ENCODE assay signal across 8 mouse cellular contexts in the genomic region with DNA sequence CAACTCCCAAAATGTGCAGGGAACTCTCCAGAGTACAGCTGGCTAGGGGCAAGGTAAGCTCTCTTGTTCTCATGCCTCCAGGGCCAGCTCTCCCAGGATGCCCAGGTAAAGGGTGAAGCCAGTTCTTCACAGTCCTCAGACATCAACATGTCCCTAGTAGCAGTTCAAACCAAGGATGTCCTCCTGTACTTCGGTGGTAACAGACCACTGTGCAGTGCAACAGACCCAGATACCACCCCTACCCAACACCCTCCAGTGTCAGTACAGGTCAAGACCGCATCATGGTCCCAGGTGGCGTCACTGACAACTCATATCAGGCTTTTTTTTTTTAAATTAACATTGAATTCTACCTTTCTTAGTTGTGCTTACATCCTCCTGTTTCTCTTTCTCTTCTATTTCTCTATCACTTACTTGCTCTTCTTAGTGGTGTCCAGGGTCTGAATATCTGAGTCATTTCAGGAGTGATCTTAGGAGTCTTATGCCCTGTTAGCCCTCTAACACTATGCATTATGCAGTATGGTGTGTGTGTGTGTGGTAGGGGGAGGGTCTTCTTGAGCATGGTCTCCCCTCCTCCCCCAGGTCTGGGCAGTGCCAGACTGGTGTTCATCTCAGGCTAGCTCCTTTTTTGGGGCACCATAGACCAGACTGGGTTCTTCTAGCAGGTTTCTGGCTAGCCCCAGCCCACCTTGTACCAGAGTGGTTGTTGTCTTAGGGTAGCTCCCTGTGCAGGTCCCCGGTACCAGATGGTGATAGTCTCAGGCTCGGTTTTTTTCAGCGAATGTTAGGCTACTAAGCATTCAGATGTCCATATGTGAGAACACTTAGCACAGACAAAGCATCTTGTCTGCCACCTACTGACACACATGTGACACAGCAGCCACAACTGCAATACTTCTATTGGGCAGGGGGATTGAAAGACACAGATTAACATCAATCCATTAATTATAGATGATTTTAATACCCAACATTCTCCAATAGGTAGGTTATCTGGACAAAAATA. TPM values are rescaled to one million over a fixed set of nuclear protein-coding genes. Genes with fewer than 3 reads are reported as not detected.
DNase-seq lines count a peak whose midpoint lies in the region; ATAC-seq lines count a peak whose summit lies in the region.

No protein-coding gene starts in this region.

- no peaks in the 10 kb centered on the region for H3K27me3 ChIP-seq in intestine, embryonic 16.5 days (replicated peaks; ENCODE audit: control insufficient read depth, insufficient read depth, low read length)
- H3K27me3 ChIP-seq in limb, embryonic 13.5 days = no peaks in the 10 kb centered on the region
- no peaks in the 10 kb centered on the region for H3K27me3 ChIP-seq in midbrain, embryonic 16.5 days (ENCODE audit: control insufficient read depth, insufficient read depth, low read depth, low read length)
- H3K27me3 ChIP-seq in stomach, embryonic 16.5 days (ENCODE audit: control insufficient read depth, insufficient read depth, low read length) = no peaks in the 10 kb centered on the region

- H3K4me1 ChIP-seq in intestine, embryonic 16.5 days (ENCODE audit: control insufficient read depth, insufficient read depth, low read length) = no peaks in the 10 kb centered on the region
- no peaks in the 10 kb centered on the region for H3K4me1 ChIP-seq in limb, embryonic 13.5 days
- no peaks in the 10 kb centered on the region for H3K4me1 ChIP-seq in midbrain, embryonic 16.5 days (ENCODE audit: control insufficient read depth, insufficient read depth, low read length)
- H3K4me1 ChIP-seq in stomach, embryonic 16.5 days (ENCODE audit: control insufficient read depth, insufficient read depth, low read length) = no peaks in the 10 kb centered on the region

- DNase-seq in heart, adult 11 months = peak; percentile 85
- no peak for DNase-seq in heart, postnatal 25 days (ENCODE audit: low spot score)
- DNase-seq in cerebellum, adult 8-10 months = peak; percentile 10
- DNase-seq in forelimb bud, embryonic 11.5 days (ENCODE audit: low read depth, low spot score) = peak; percentile 45

- no peak overlapping the region for H3K4me2 ChIP-seq in intestine, embryonic 16.5 days (ENCODE audit: low read depth, low read length)
- H3K4me2 ChIP-seq in limb, embryonic 13.5 days (replicated peaks) = peak overlapping the region; percentile 28; the same call in 1 of the 2 replicates
- H3K4me2 ChIP-seq in midbrain, embryonic 16.5 days (ENCODE audit: low read length) = peak overlapping the region; percentile 50
- peak overlapping the region; percentile 32; the same call in 1 of the 2 replicates for H3K4me2 ChIP-seq in stomach, embryonic 16.5 days (ENCODE audit: low read depth, low read length)

- ATAC-seq in intestine, embryonic 16.5 days = peak; percentile 74
- peak; percentile 75 for ATAC-seq in limb, embryonic 13.5 days (ENCODE audit: low FRiP score, low read depth)
- ATAC-seq in midbrain, embryonic 16.5 days = peak; percentile 91
- ATAC-seq in stomach, embryonic 16.5 days (ENCODE audit: insufficient read depth, low FRiP score) = peak; percentile 62; the same call in 1 of the 2 replicates

- H3K36me3 ChIP-seq in intestine, embryonic 16.5 days (ENCODE audit: control insufficient read depth, insufficient read depth, low read length) = no peaks in the 10 kb centered on the region
- H3K36me3 ChIP-seq in limb, embryonic 13.5 days = no peaks in the 10 kb centered on the region
- no peaks in the 10 kb centered on the region for H3K36me3 ChIP-seq in midbrain, embryonic 16.5 days (ENCODE audit: control insufficient read depth, insufficient read depth, low read length)
- no peaks in the 10 kb centered on the region for H3K36me3 ChIP-seq in stomach, embryonic 16.5 days (ENCODE audit: control insufficient read depth, insufficient read depth, low read length)

- 44% methylated on average over 6 of the region's 6 CpGs for WGBS in intestine, embryonic 16.5 days
- WGBS in limb, embryonic 13.5 days = 49% methylated on average over 6 of the region's 6 CpGs
- 49% methylated on average over 6 of the region's 6 CpGs for WGBS in midbrain, embryonic 16.5 days
- WGBS in stomach, embryonic 16.5 days = 44% methylated on average over 6 of the region's 6 CpGs

- no peak overlapping the region for H3K27ac ChIP-seq in intestine, embryonic 16.5 days (ENCODE audit: low read length)
- H3K27ac ChIP-seq in limb, embryonic 13.5 days = no peak overlapping the region
- no peak overlapping the region for H3K27ac ChIP-seq in midbrain, embryonic 16.5 days (ENCODE audit: low read length)
- no peak overlapping the region for H3K27ac ChIP-seq in stomach, embryonic 16.5 days (ENCODE audit: low read length)

- H3K9ac ChIP-seq in intestine, embryonic 16.5 days (ENCODE audit: low read depth, low read length) = no peak overlapping the region
- no peak overlapping the region for H3K9ac ChIP-seq in limb, embryonic 13.5 days
- H3K9ac ChIP-seq in midbrain, embryonic 16.5 days (ENCODE audit: low read depth, low read length) = peak overlapping the region; percentile 43; the same call in 1 of the 2 replicates
- H3K9ac ChIP-seq in stomach, embryonic 16.5 days (ENCODE audit: low read length) = 0 out of 2 replicates have a peak overlapping the region, but pooled peaks have one; percentile 21

- intact Hi-C loops in heart, postnatal 25 days (cut with DNase I) = loop anchor here (1.0 to 2.0 kb wide), 2 partner anchors 116 to 251 kb away; no protein-coding TSS in a partner anchor

- no peak overlapping the region for H3K4me3 ChIP-seq in intestine, embryonic 16.5 days (ENCODE audit: low read length)
- H3K4me3 ChIP-seq in limb, embryonic 13.5 days = no peak overlapping the region
- no peak overlapping the region for H3K4me3 ChIP-seq in midbrain, embryonic 16.5 days (ENCODE audit: low read depth, low read length)
- H3K4me3 ChIP-seq in stomach, embryonic 16.5 days (replicated peaks; ENCODE audit: low read length) = no peak overlapping the region

- H3K9me3 ChIP-seq in intestine, embryonic 16.5 days (ENCODE audit: control insufficient read depth, low read length) = no peaks in the 10 kb centered on the region
- no peaks in the 10 kb centered on the region for H3K9me3 ChIP-seq in limb, embryonic 13.5 days
- no peaks in the 10 kb centered on the region for H3K9me3 ChIP-seq in midbrain, embryonic 16.5 days (replicated peaks; ENCODE audit: control insufficient read depth, low read length, poor library complexity, severe bottlenecking)
- no peaks in the 10 kb centered on the region for H3K9me3 ChIP-seq in stomach, embryonic 16.5 days (replicated peaks; ENCODE audit: control insufficient read depth, low read length)

RNA-seq across cellular contexts. Expression of a gene that starts 9.2 kb away (rescaled TPM):
- not detected for total RNA-seq in heart, postnatal 25 days (2021)
- not detected in 2 replicates for polyA plus RNA-seq in intestine, embryonic 16.5 days (2015; fragmentation: Nextera tagmentation; extraction: Ambion mirVana)
- not detected in 2 replicates for polyA plus RNA-seq in limb, embryonic 13.5 days (2015; fragmentation: Nextera tagmentation; extraction: Ambion mirVana)
- polyA plus RNA-seq in midbrain, embryonic 16.5 days (2015; fragmentation: Nextera tagmentation; extraction: Ambion mirVana) = 0.10 TPM in 1 of 2 replicates, not detected in the other
- polyA plus RNA-seq in stomach, embryonic 16.5 days (2015; fragmentation: Nextera tagmentation; extraction: Ambion mirVana) = 0.13 TPM in 1 of 2 replicates, not detected in the other

RNA-seq across cellular contexts. Expression of a gene that starts 34.4 kb away (rescaled TPM):
- 10 to 100 TPM; 21.5 to 21.8 TPM for total RNA-seq in heart, postnatal 25 days (2021)
- polyA plus RNA-seq in intestine, embryonic 16.5 days (2015; fragmentation: Nextera tagmentation; extraction: Ambion mirVana) = 23.5 and 24.9 TPM in 2 replicates
- polyA plus RNA-seq in limb, embryonic 13.5 days (2015; fragmentation: Nextera tagmentation; extraction: Ambion mirVana) = 59.7 and 61.3 TPM in 2 replicates
- 254 and 266 TPM in 2 replicates for polyA plus RNA-seq in midbrain, embryonic 16.5 days (2015; fragmentation: Nextera tagmentation; extraction: Ambion mirVana)
- 48.6 and 55.1 TPM in 2 replicates for polyA plus RNA-seq in stomach, embryonic 16.5 days (2015; fragmentation: Nextera tagmentation; extraction: Ambion mirVana)

RNA-seq across cellular contexts. Expression of a gene that starts 48.5 kb away (rescaled TPM):
- not detected for total RNA-seq in heart, postnatal 25 days (2021)
- not detected in 2 replicates for polyA plus RNA-seq in intestine, embryonic 16.5 days (2015; fragmentation: Nextera tagmentation; extraction: Ambion mirVana)
- not detected in 2 replicates for polyA plus RNA-seq in limb, embryonic 13.5 days (2015; fragmentation: Nextera tagmentation; extraction: Ambion mirVana)
- not detected in 2 replicates for polyA plus RNA-seq in midbrain, embryonic 16.5 days (2015; fragmentation: Nextera tagmentation; extraction: Ambion mirVana)
- polyA plus RNA-seq in stomach, embryonic 16.5 days (2015; fragmentation: Nextera tagmentation; extraction: Ambion mirVana) = not detected in 2 replicates

Comparison
In these comparisons a context has a peak if more than half of its experiments do, and no peak if none do; other contexts are left out.
1. H3K9ac ChIP-seq: peak in midbrain, embryonic 16.5 days (single experiment) and stomach, embryonic 16.5 days (single experiment); none in intestine, embryonic 16.5 days (single experiment) and limb, embryonic 13.5 days (single experiment).
2. Peak in every context shown above with its lines, with median percentiles within 50 percentile points of each other: ATAC-seq.